In genomic region chr13:116707621-116708455, GRCm38 (mm10) we compare ENCODE assay signal across 9 mouse cellular contexts.
DNase-seq lines count a peak whose midpoint lies in the region; ATAC-seq and TF ChIP-seq lines count a peak whose summit lies in the region.
"Had no signal": no experiment of that assay in that cellular context is flagged by ENCODE, and none has a peak within 500 bp of the region (broad histone marks: within the 10 kb centered on the region; RNA-seq: fewer than 3 reads in every experiment).

No protein-coding gene starts in this region.

- ATAC-seq in heart, embryonic 12.5 days (ENCODE audit: insufficient number of reproducible peaks, low FRiP score): no peak
- no peak for ATAC-seq in lung, postnatal 0 days
- no peak for ATAC-seq in limb, embryonic 11.5 days (ENCODE audit: insufficient number of reproducible peaks, low FRiP score, low TSS enrichment, low read depth)
- ATAC-seq in stomach, postnatal 0 days (ENCODE audit: low FRiP score, low TSS enrichment): peak; percentile 28; the same call in 1 of the 2 replicates

- H3K4me2 ChIP-seq in heart, embryonic 12.5 days: peak overlapping the region; percentile 64
- H3K4me2 ChIP-seq in lung, postnatal 0 days (replicated peaks; ENCODE audit: low read depth, low read length): 0 out of 2 replicates have a peak overlapping the region, but pooled peaks have one; percentile 5
- H3K4me2 ChIP-seq in limb, embryonic 11.5 days (ENCODE audit: low read depth, severe bottlenecking): peak overlapping the region; percentile 34
- H3K4me2 ChIP-seq in stomach, postnatal 0 days (replicated peaks; ENCODE audit: low read depth): peak overlapping the region; percentile 56

- intact Hi-C loops in heart, postnatal 25 days (cut with DNase I): loop anchor here (10.0 kb wide), 1 partner anchor 403 kb away; the partner anchor contains the start of gene Isl1

- TF ChIP-seq CTCF in lung, postnatal 0 days (IDR thresholded peaks at IDR 0.05): no peak
- no peak for TF ChIP-seq CTCF in stomach, postnatal 0 days (IDR thresholded peaks at IDR 0.05; ENCODE audit: low read depth)

- no peak for TF ChIP-seq EP300 in lung, postnatal 0 days (IDR thresholded peaks at IDR 0.05)
- no peak for TF ChIP-seq EP300 in stomach, postnatal 0 days (optimal IDR thresholded peaks at IDR 0.05)

- H3K4me1 ChIP-seq in heart, embryonic 12.5 days (replicated peaks): peaks cover 21% of the 10 kb centered on the region; the same call in 1 of the 2 replicates
- peaks cover 4% of the 10 kb centered on the region; the same call in 1 of the 2 replicates for H3K4me1 ChIP-seq in lung, postnatal 0 days (ENCODE audit: insufficient read depth, low read depth, low read length)
- no peaks in the 10 kb centered on the region for H3K4me1 ChIP-seq in limb, embryonic 11.5 days (ENCODE audit: control insufficient read depth, insufficient read depth, low read length)
- H3K4me1 ChIP-seq in stomach, postnatal 0 days (replicated peaks; ENCODE audit: control insufficient read depth, insufficient read depth): no peaks in the 10 kb centered on the region

- DNase-seq in heart, postnatal 25 days (ENCODE audit: low spot score): no peak
- no peak for DNase-seq in lung, postnatal 0 days (ENCODE audit: low spot score)
- DNase-seq in lung, adult 18-20 months: no peak
- DNase-seq in limb, embryonic 11.5 days (ENCODE audit: low spot score): peak; percentile 59
- peak; percentile 46 for DNase-seq in stomach, postnatal 0 days (ENCODE audit: low spot score)
- no peak for DNase-seq in natural killer cell, adult 2 months (ENCODE audit: low spot score in 2 of 2)
- DNase-seq in left cerebral cortex, adult 11 months (ENCODE audit: low spot score): no peak
- DNase-seq: cerebellum, adult 9-10 months had no signal

- H3K36me3 ChIP-seq in heart, embryonic 12.5 days: no peaks in the 10 kb centered on the region
- no peaks in the 10 kb centered on the region for H3K36me3 ChIP-seq in lung, postnatal 0 days (ENCODE audit: insufficient read depth, low read length)
- H3K36me3 ChIP-seq in limb, embryonic 11.5 days (ENCODE audit: control insufficient read depth, insufficient read depth, low read length): no peaks in the 10 kb centered on the region
- no peaks in the 10 kb centered on the region for H3K36me3 ChIP-seq in stomach, postnatal 0 days (ENCODE audit: control insufficient read depth, insufficient read depth, low read length)

- H3K4me3 ChIP-seq in heart, embryonic 12.5 days: peak overlapping the region; percentile 27
- H3K4me3 ChIP-seq in lung, postnatal 0 days (ENCODE audit: low read depth, low read length): no peak overlapping the region; the same call in 1 of the 2 replicates
- peak overlapping the region; percentile 12 for H3K4me3 ChIP-seq in limb, embryonic 11.5 days (ENCODE audit: low read depth, low read length)
- H3K4me3 ChIP-seq in stomach, postnatal 0 days (ENCODE audit: low read depth, low read length): peak overlapping the region; percentile 46

- H3K27ac ChIP-seq in heart, embryonic 12.5 days (ENCODE audit: poor library complexity, severe bottlenecking): no peak overlapping the region
- no peak overlapping the region for H3K27ac ChIP-seq in lung, postnatal 0 days (ENCODE audit: low read length)
- H3K27ac ChIP-seq in limb, embryonic 11.5 days (replicated peaks; ENCODE audit: low read depth, low read length): no peak overlapping the region
- peak overlapping the region; percentile 87 for H3K27ac ChIP-seq in stomach, postnatal 0 days (replicated peaks)

- peaks cover 44% of the 10 kb centered on the region for H3K27me3 ChIP-seq in heart, embryonic 12.5 days (replicated peaks)
- peaks cover 42% of the 10 kb centered on the region; the same call in 1 of the 2 replicates for H3K27me3 ChIP-seq in lung, postnatal 0 days (replicated peaks; ENCODE audit: insufficient read depth, low read length)
- peaks cover 12% of the 10 kb centered on the region for H3K27me3 ChIP-seq in limb, embryonic 11.5 days (ENCODE audit: control insufficient read depth, insufficient read depth, low read length)
- no peaks in the 10 kb centered on the region for H3K27me3 ChIP-seq in stomach, postnatal 0 days (ENCODE audit: control insufficient read depth, insufficient read depth, low read length)

- H3K9ac ChIP-seq in heart, embryonic 12.5 days: no peak overlapping the region
- no peak overlapping the region for H3K9ac ChIP-seq in lung, postnatal 0 days (replicated peaks; ENCODE audit: low read depth)
- no peak overlapping the region for H3K9ac ChIP-seq in limb, embryonic 11.5 days (ENCODE audit: low read length)
- H3K9ac ChIP-seq in stomach, postnatal 0 days (ENCODE audit: low read length): peak overlapping the region; percentile 60

- 4% methylated on average over 20 of the region's 20 CpGs for WGBS in heart, embryonic 12.5 days
- WGBS in lung, postnatal 0 days: 11% methylated on average over 20 of the region's 20 CpGs
- 2% methylated on average over 20 of the region's 20 CpGs for WGBS in limb, embryonic 11.5 days
- 15% methylated on average over 20 of the region's 20 CpGs for WGBS in stomach, postnatal 0 days

- no peaks in the 10 kb centered on the region for H3K9me3 ChIP-seq in heart, embryonic 12.5 days (replicated peaks)
- no peaks in the 10 kb centered on the region for H3K9me3 ChIP-seq in lung, postnatal 0 days (ENCODE audit: low read length)
- no peaks in the 10 kb centered on the region for H3K9me3 ChIP-seq in limb, embryonic 11.5 days (ENCODE audit: control insufficient read depth, low read length)
- H3K9me3 ChIP-seq in stomach, postnatal 0 days (ENCODE audit: control insufficient read depth, low read length): no peaks in the 10 kb centered on the region

Comparison
In these comparisons a context has a peak if more than half of its experiments do, and no peak if none do; other contexts are left out.
1. H3K4me2 ChIP-seq: peak in every context shown above with its lines; median percentile 64 in heart, embryonic 12.5 days; 56 in stomach, postnatal 0 days; 34 in limb, embryonic 11.5 days; 5 in lung, postnatal 0 days.
2. DNase-seq: peak in limb, embryonic 11.5 days (single experiment) and stomach, postnatal 0 days (single experiment); none in heart, postnatal 25 days (single experiment), lung, postnatal 0 days (single experiment), lung, adult 18-20 months (0 of 2), natural killer cell, adult 2 months (0 of 2) and left cerebral cortex, adult 11 months (single experiment).